Mouse (Mus musculus): ENCODE data around the gene Brd2.
"Not testable (repeated sequence)": the region's sequence is repeated elsewhere in the genome, so short reads cannot be mapped to it uniquely, and the experiment has no call there.

Gene Brd2

DNA sequence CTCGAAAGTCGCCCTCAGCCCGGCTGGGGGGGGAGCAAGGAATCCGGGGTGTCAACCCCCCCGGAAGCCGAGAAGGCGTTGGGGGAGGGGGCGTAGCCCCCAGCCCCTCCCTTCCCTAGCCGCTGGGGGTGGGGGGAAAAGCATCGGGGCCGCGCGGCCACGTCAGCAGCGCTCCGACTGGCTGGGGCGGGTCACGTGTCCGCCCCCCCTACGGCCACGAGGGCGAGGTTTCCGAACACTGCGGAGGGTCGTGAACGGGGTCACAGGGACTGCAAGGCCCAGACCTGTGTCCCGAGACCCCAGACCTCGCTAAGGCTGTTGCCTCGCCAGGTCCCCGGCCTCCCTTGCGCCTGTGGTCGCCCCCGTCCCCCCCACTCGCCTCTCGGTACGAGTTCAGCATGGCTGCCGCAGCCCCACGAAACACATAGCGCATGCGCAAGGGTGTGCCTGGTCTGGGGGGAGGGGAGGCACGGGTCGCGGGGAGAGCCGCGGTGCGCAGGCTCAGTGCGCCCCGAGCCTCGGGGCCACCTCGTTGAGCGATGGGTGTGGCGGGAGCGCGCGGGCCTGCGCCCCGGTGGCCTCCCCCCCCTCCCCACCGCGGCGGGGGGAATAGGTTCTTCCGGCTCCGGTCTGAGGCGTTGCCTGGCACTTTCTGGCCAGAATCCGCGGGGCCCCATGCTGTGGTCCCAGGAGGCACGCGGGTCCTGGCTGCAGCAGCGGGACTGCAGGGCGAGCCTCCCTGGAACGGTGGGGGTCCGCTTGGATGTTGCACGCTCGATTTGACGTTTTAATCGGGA, at the start of gene Brd2:
Gene Brd2, minus strand, starts transcription at position 447 of the 797 bp plus-strand sequence.
- CTCF ChIA-PET: interaction anchor here (0.7 kb wide), 1 partner anchor 28 kb away, joined by 3 read pairs; no protein-coding TSS in a partner anchor

DNA sequence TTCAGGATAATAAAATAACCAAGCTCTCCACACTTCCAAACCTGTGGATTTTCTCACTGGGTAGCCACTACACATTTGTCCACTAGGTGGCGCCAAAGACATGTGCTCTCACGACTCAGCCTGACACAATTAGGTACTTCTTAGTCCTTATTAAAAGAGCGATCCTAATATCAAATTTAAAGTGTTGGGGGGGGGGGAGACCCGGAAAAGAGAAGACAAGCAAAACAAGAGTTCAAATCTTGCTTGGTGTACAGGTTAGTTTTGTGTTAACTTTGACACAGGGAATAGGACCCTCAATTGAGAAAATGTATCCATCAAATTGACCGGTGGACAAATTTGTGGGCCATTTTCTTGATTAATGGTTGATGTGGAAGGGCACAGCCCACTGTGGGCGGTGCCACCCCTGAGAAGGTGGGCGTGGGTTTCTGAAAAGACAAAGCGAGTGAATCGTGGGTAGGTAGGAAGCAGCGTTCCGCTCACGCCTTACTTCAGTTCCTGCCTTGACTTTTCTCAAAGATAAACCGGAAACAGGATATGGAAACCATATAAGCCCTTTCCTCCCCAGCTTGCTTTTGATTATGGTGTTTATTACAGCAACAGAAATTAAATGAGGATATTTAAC, 48.6 kb upstream of the Brd2 start:
- CTCF ChIA-PET: interaction anchor here (0.6 to 2.2 kb wide), 7 partner anchors 34 to 215 kb away, joined by 3 to 15 read pairs (median 6); no protein-coding TSS in a partner anchor

DNA sequence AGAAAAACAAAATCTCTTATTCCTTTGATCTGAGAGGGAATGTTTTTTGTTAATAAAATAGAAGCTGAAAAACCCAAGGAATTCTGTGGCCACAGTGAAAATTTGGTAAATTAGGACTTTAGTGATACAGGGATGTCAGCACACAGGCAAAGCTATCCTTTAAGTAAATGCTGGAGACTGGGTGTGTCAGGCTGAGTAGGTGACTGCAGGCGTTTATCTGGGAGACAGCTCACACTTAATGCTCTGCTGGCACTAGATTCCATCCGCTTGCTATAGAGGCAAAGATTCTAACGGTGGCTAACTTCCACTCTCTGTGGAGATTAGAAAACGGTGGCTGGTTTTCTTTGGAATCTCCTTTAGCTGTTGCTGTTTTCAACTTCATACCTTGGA, 48.0 kb upstream of the Brd2 start:
- CTCF ChIA-PET: interaction anchor here (0.6 to 2.2 kb wide), 9 partner anchors 24 to 215 kb away, joined by 3 to 15 read pairs (median 4); no protein-coding TSS in a partner anchor

DNA sequence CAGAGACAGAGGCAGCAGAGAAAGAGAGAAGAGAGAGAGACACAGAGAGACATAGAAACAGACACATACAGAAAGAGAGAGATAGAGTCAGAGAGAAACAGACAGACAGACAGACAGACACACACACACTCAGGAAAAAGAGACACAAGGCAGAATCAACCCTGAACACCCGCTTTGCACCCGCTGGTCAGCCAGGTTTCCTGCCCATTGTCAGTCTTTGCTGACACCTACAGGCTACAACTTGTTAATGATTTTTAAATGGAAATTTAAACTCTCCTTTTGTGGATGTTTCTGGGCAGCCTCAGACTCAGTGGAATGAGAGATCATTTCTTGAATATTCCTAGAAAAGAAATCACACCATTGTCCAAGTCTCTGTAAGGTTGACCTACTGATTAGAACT, 46.8 kb upstream of the Brd2 start:
- CTCF ChIA-PET: interaction anchor here (0.5 to 2.2 kb wide), 6 partner anchors 26 to 423 kb away, joined by 3 to 12 read pairs (median 4); no protein-coding TSS in a partner anchor

DNA sequence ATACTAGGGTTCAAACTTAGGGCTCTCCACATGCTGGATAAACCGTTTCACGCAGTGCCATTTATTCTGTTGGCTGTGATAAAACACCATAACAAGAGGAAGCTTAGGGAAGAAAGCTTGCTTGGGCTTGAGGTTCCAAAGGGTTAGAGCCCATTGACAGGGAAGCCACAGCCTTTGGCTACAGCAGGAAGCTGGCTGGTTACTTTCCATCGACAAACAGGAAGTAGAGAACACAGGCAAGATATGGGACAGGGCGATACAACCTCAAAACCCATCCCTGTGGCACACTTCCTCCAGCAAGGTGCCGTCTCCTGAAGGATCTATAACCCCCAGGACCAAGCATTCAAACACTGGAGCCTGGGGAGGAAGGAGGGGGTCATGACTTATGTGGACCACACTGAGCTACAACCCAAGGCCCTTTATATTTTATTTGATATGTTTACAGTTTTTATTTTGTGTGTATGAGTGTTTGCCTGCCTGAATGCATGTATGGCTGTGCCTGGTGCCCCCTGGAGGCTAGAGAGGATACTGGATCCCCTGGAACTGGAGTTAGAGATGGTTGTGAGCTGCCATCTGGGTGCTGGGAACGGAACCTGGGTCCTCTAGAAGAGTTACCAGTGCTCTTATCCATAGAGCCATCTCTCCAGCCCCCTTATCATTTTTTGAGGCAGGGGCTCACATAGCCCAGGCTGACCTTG, 42.7 kb upstream of the Brd2 start:
- CTCF ChIA-PET: interaction anchor here (0.6 to 1.6 kb wide), 5 partner anchors 22 to 130 kb away, joined by 3 to 5 read pairs (median 3); partner anchors contain the start of gene H2-DMb2

DNA sequence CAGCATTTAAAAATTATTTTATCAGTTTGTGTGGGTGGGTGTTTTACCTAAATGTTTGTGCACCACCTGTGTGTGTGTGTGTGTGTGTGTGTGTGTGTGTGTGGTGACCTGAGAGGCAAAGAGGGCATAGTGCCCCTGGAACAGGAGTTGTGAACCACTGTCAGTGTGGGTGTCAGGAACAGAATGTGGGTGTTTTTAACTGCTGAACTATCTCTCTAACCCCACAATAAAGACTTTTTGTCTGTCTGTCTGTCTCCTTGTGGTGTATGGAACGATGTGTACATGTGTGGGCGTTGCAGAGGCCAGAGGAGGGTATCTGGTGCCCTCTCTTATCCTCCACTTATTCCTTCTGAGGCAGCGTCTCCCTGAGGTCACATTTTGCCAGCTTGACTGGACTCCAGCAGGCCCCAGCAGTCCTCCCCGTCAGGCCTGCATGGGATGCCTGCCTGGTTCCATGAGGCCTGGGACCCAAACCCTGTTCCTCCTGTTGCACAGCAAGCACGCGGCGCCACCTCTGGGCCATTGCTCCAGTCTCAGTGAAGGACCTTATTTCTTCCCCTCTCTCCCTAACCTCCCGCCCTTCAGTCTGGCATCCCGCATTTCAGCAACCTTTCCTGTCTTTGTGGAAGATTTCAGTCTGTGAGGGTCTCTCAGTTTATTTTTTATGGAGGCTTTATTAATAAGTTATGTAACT, 41.9 kb upstream of the Brd2 start:
- CTCF ChIA-PET: interaction anchor here (0.6 to 1.6 kb wide), 3 partner anchors 21 to 130 kb away, joined by 3 to 5 read pairs (median 3); partner anchors contain the start of gene H2-DMb2

DNA sequence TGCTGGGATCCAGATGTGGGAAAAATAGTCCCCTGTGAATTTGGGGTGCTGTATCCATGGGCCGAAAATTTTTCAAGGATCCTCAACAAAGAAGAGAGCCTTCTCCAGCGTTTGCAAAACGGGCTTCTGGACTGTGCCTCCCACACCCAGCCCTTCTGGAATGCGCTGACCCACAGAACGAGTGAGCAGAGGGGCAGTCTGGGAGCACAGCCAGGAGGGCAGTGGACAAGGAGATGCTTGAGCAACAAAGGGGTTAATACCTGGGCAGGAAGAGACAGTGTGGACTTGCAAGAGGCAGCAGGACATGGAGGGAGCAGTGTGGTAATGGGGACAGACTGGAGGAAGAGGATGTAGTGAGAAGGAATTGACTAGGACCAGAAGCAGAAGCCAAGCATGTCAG, 33.1 kb upstream of the Brd2 start:
- CTCF ChIA-PET: no interaction called here

DNA sequence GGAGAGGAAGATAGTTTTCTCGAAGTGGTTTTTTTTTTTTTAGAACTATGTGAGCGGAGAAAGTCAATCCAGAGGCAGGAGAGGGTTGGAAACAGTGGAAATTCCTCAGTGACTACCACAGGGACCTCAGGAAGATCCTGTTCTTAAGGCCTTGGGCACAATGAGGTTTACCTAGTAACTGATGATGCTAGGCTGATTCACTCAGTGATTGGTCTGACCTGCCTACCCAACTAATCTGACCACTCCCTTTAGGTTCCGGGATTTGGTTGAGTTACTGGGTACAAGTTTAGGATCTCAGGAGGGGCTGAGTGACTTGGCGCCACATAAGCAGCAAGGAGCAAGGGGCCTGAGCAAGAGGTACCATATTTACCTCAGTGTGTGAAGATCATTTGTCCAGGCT, 30.5 kb upstream of the Brd2 start, which contains the start of gene H2-DMb1:
Gene H2-DMb1, plus strand, starts transcription at position 150 of the 400 bp plus-strand sequence.
- CTCF ChIA-PET: no interaction called here

DNA sequence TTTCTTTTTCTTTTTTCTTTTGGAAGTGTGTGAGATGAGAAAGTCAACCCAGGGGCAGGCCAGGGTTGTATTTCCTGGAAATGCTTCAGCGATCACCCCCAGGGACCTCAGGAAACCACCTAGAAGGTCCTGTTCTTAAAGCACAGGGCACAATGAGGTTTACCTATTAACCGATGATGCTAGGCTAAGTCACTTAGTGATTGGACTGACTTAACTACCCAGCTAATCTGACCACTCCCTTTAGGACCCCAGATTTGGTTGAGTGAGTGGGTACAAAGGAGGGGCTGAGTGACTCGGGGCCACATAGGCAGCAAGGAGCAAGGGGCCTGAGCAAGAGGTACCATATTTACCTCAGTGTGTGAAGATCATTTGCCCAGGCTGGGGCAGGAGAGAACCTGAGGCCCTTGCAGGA, 22.5 kb upstream of the Brd2 start:
- CTCF ChIA-PET: no interaction called here

DNA sequence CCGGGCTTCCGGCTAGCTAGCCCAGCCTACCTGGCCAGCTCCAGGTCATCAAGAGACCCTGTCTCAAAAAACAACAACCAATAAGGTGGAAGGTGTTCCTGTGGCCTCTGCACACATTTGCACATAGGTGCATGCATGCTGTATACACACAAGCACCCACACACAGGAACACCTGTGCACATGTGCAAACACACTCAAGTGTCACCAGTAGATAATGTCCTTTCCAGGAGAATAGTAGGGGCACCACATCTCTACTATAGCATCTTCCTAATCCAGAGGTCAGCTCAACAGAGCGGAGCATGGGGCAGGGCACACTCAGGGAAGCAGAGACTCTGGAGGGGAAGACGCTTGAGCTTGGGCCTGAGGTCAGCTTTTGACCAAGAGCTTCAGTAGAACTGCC, 21.8 kb upstream of the Brd2 start:
- CTCF ChIA-PET: not testable (repeated sequence)

DNA sequence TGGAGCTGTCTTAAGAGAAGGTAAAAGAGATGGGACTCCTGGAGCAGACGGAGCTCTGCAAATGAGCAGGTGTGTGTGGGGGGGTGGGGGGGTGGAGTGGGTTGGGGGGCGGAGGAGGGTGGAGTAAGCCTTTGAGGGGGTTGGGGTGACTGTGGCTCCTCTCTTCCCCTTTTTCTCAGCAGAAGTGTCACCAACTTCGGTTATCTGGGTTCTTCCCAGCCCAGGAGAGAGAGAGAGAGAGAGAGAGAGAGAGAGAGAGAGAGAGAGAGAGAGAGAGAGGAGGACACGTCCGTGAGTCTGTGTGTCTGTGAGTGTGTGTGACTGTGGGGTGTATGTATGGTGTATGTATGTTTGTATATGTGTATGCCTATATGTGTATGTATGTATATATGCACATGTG, 21.0 kb upstream of the Brd2 start:
- CTCF ChIA-PET: interaction anchor here (0.6 to 0.9 kb wide), 2 partner anchors 22 to 46 kb away, joined by 3 to 5 read pairs; no protein-coding TSS in a partner anchor

DNA sequence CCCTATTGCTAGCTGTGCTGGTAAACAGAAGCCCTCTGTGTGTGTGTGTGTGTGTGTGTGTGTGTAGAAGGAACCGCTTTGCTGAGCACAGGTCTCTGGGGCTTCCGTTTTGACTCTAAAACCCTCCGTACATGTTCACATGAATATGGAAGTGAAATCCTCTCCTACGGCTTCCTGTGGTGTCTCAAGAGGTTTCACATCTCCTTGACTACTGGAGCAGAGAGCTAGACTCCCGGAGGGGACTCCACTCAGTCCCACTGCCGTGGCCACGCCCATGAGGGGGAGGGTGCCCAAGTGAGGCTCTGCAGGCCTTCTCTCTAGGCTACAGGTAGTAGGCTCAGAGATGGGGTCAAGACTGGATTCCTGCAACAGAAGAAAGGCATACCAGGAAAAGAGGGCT, 20.6 kb upstream of the Brd2 start, which contains the start of gene H2-DMb2:
Gene H2-DMb2, plus strand, starts transcription at position 275 of the 400 bp plus-strand sequence.
- CTCF ChIA-PET: interaction anchor here (0.6 to 0.9 kb wide), 2 partner anchors 22 to 46 kb away, joined by 3 to 5 read pairs; no protein-coding TSS in a partner anchor

DNA sequence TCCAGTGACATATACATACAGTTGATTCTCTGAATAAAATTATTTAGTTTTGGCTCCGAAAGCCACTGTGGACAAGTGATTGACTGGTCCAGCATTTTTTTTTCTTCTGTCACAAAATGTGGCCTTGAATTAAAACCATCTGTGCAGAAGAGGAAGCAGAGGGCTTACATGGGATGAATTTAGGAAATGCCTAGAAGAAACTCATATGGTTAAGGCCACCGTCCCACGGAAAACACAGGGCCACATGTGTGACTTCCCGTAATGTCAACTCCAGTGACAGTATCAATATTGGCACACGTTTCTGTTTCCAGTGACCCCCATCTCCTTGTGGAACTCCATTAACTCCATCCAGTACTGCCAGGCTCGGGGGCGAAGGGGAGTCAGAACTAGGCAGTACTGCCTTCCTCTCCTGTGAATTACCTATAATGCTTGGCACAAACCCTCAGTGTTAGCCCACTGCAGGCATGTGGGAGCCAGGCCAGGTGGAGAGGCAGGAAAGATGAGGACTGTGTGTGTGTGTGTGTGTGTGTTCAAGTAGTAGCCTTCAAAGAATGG, 20.1 kb upstream of the Brd2 start:
- CTCF ChIA-PET: interaction anchor here (0.6 to 0.9 kb wide), 3 partner anchors 9 to 23 kb away, joined by 3 to 9 read pairs (median 3); no protein-coding TSS in a partner anchor

DNA sequence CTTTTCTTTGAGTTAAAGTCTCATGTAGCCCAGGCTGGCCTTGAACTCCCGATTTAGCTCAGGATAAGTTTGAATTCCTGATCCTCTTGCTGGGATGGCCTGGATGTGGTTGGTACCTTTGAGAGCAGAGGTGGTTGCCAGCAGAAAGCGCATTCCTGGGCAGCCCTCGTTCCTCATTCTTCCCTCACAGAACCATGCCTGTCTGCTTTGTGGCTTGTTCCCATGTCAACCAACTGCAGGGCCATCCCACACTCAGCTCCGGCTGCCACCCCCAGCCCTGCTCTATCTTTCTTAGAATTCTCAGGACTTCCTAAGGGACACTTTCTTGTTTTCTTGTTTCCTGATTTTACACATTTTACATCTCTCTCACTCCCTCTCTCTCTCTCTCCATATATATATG, 19.0 kb upstream of the Brd2 start:
- CTCF ChIA-PET: interaction anchor here (0.5 to 1.1 kb wide), 3 partner anchors 10 to 66 kb away, joined by 3 to 6 read pairs (median 3); no protein-coding TSS in a partner anchor

DNA sequence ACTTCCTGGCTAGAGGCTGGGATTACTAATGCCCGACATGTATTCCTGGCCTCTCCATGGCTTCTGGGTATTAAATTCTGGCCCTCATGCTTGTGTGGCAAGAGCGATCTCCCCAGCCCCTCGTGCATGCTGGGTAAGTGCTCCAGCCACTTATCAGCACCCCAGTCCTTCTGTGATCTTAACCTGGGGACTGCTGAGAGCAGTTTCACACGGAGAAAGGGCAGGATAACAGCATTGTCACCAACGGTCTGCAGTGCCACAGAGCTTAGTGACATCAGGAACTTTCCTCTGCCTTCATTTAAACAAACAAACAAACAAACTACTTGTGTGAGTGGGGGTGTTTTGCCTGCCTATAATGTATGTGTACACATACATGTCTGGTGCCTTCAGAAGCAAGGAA, 17.8 kb upstream of the Brd2 start:
- CTCF ChIA-PET: no interaction called here

DNA sequence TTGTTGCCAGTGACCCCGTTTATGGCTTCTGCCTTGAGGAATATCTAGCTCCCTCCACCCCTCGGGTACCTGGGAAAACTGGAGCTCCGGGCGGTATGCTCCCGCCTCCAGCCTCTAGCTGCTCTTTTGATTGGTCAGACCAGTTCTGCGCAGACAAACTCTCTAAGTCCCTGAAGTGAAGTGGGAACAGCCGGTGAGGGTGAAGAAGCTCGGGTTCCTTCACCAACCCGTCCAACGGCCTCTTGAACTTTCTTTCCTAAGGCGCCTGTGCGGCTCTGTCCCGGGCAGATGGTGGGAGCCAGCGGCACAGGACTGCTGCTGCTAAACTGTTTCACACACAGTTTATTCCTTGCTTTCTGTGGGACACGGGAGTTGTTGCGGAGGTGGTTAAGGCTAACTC, 17.0 kb upstream of the Brd2 start:
- CTCF ChIA-PET: no interaction called here

DNA sequence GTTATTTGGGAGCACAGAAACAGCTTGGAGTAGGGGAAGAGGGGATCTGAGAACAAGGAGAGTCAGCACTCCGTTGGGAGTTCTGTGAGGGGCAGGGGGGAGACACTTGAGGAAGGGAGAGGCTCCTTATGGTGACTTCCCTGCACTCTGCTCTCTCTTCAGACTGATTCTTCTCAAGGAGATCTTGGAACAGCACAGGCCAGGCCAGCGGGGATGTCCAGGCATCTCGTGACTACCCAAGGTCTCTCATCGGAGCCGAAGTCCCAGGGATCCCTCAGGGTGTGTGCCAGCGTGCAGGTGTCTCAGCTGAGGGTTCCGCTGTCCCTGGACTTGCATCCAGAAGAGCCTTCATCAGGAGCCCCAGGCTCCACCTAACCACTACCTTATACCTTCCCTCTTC, 16.2 kb upstream of the Brd2 start:
- CTCF ChIA-PET: no interaction called here

DNA sequence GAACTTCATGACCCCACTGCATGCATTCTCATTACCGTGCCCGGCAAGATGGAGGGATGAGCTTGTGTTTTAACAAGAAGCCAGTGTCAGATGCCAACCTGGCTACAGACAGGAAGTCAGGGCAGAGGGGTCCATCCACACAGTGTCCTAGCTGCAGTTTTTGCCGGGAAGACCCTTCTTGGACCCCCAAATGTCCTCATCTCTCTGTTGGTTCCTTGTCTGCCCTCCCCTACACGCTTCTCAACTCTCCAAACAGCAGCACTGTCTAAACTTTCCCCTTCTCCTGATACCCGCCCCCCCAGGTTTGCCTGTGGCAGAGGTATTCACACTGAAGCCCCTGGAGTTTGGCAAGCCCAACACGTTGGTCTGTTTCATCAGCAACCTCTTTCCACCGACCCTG, 15.2 kb upstream of the Brd2 start:
- CTCF ChIA-PET: no interaction called here

DNA sequence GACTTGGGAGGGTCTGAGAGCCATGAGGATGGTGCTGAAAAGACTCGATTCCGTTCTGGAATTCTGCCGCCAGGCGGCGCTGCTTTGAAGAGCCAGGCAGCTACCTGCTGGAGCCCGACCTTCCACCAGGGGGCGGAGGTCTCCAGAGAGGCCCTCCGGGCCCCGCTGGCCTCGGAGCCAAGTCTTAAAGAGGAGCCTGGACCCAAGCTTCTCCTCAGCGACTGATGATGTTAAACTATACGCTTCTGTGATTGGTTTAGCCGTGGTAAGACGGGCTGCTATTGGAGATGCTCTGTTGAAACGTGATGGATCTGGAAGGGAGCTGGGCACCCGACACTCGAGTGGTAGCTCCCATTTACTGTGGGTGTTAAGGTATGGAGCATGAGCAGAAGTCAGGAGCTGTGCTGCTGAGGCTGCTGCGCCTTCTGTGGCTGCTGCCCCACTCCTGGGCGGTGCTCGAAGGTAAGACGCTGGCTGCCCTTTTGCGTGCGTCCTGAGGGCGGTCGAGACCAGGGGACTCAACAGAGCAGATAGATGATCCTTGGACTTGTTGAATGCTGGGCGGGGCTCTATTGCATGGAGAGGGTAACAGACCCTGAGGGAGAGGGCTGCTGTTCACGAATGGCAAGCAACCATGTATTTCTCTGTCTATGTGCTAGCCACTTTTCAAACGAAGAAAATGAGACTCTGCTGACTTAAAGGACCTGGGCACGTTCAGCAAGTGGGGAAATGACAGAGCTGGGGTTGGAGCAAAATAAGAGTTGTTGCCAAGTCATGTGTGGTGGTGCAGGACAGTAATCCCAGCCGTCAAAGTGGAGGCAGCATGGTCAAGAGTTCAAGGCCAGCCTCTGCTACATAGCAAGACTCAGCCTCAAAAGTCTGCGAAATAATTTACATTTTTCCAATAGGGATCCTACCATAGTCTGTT, 13.1 kb upstream of the Brd2 start:
- CTCF ChIA-PET: interaction anchor here (0.9 to 1.2 kb wide), 2 partner anchors 27 to 30 kb away, joined by 3 read pairs; no protein-coding TSS in a partner anchor

All from spleen, embryonic (tissue).